Mouse (Mus musculus): ENCODE data around the gene Wasf3. TPM values are rescaled to one million over a fixed set of nuclear protein-coding genes. Genes with fewer than 3 reads are reported as not detected.
"Not testable (repeated sequence)": the region's sequence is repeated elsewhere in the genome, so short reads cannot be mapped to it uniquely, and the experiment has no call there.

Wasf3 gene
- polyA plus RNA-seq, 1 experiment from 2014 or later, result 1.2 TPM

- Histone ChIP-seq H3K27ac (ENCODE audit: low read length) (no peak overlapping the region), H3K9me3 (ENCODE audit: control insufficient read depth, low read length) (no peaks in the 10 kb centered on the region), H3K36me3 (ENCODE audit: control insufficient read depth, insufficient read depth, low read length) (no peaks in the 10 kb centered on the region), H3K27me3 (replicated peaks; ENCODE audit: control insufficient read depth, insufficient read depth, low read length) (peaks cover 3% of the 10 kb centered on the region; the same call in 1 of the 2 replicates), H3K9ac (ENCODE audit: low read depth, low read length) (no peak overlapping the region), H3K4me2 (ENCODE audit: low read depth, low read length) (no peak overlapping the region), H3K4me1 (ENCODE audit: control insufficient read depth, insufficient read depth, low read length) (peaks cover 2% of the 10 kb centered on the region), H3K4me3 (ENCODE audit: low read length) (no peak overlapping the region)
- WGBS, result 90% methylated on average over 4 of the region's 4 CpGs
- ATAC-seq, result no peak
These were observed 2.1 kb downstream of the Wasf3 start for GRCm38 (mm10) chr5:146386906-146387305.

- no peaks in the 10 kb centered on the region for H3K9me3 ChIP-seq (ENCODE audit: control insufficient read depth, low read length)
- H3K4me3 ChIP-seq (ENCODE audit: low read length), result no peak overlapping the region
- no peak overlapping the region for H3K27ac ChIP-seq (ENCODE audit: low read length)
- H3K36me3 ChIP-seq (ENCODE audit: control insufficient read depth, insufficient read depth, low read length), result no peaks in the 10 kb centered on the region
- no peak overlapping the region for H3K9ac ChIP-seq (ENCODE audit: low read depth, low read length)
- no peaks in the 10 kb centered on the region for H3K4me1 ChIP-seq (ENCODE audit: control insufficient read depth, insufficient read depth, low read length)
- H3K27me3 ChIP-seq (replicated peaks; ENCODE audit: control insufficient read depth, insufficient read depth, low read length), result no peaks in the 10 kb centered on the region
- WGBS, result 89% methylated on average over 7 of the region's 7 CpGs
- ATAC-seq, result no peak
- H3K4me2 ChIP-seq (ENCODE audit: low read depth, low read length), result no peak overlapping the region
These were observed 9.8 kb downstream of the Wasf3 start for GRCm38 (mm10) chr5:146394563-146394962.

GRCm38 (mm10) chr5:146397253-146397652 is 12.5 kb downstream of the Wasf3 start:
- WGBS, result 85% methylated on average over 5 of the region's 5 CpGs
- no peaks in the 10 kb centered on the region for H3K9me3 ChIP-seq (ENCODE audit: control insufficient read depth, low read length)
- H3K9ac ChIP-seq (ENCODE audit: low read depth, low read length), result no peak overlapping the region
- H3K36me3 ChIP-seq (ENCODE audit: control insufficient read depth, insufficient read depth, low read length), result no peaks in the 10 kb centered on the region
- H3K4me3 ChIP-seq (ENCODE audit: low read length), result no peak overlapping the region
- no peak overlapping the region for H3K27ac ChIP-seq (ENCODE audit: low read length)
- H3K27me3 ChIP-seq (replicated peaks; ENCODE audit: control insufficient read depth, insufficient read depth, low read length), result no peaks in the 10 kb centered on the region
- no peak for ATAC-seq
- H3K4me1 ChIP-seq (ENCODE audit: control insufficient read depth, insufficient read depth, low read length), result no peaks in the 10 kb centered on the region
- H3K4me2 ChIP-seq (ENCODE audit: low read depth, low read length), result no peak overlapping the region

- H3K4me1 ChIP-seq (ENCODE audit: control insufficient read depth, insufficient read depth, low read length), result no peaks in the 10 kb centered on the region
- ATAC-seq, result no peak
- no peak overlapping the region for H3K4me2 ChIP-seq (ENCODE audit: low read depth, low read length)
- H3K9me3 ChIP-seq (ENCODE audit: control insufficient read depth, low read length), result no peaks in the 10 kb centered on the region
- no peaks in the 10 kb centered on the region for H3K36me3 ChIP-seq (ENCODE audit: control insufficient read depth, insufficient read depth, low read length)
- H3K4me3 ChIP-seq (ENCODE audit: low read length), result no peak overlapping the region
- H3K27ac ChIP-seq (ENCODE audit: low read length), result no peak overlapping the region
- H3K9ac ChIP-seq (ENCODE audit: low read depth, low read length), result no peak overlapping the region
- H3K27me3 ChIP-seq (replicated peaks; ENCODE audit: control insufficient read depth, insufficient read depth, low read length), result no peaks in the 10 kb centered on the region
- WGBS, result 92% methylated on average over 7 of the region's 7 CpGs
These were observed 13.8 kb downstream of the Wasf3 start for GRCm38 (mm10) chr5:146398386-146399115.

- not testable (repeated sequence) for ATAC-seq; H3K9ac ChIP-seq (ENCODE audit: low read depth, low read length); H3K9me3 ChIP-seq (ENCODE audit: control insufficient read depth, low read length); H3K36me3 ChIP-seq (ENCODE audit: control insufficient read depth, insufficient read depth, low read length); H3K27ac ChIP-seq (ENCODE audit: low read length); H3K4me2 ChIP-seq (ENCODE audit: low read depth, low read length); H3K4me1 ChIP-seq (ENCODE audit: control insufficient read depth, insufficient read depth, low read length); H3K27me3 ChIP-seq (replicated peaks; ENCODE audit: control insufficient read depth, insufficient read depth, low read length); H3K4me3 ChIP-seq (ENCODE audit: low read length)
- 84% methylated on average over 6 of the region's 6 CpGs for WGBS
These were observed 16.2 kb downstream of the Wasf3 start for GRCm38 (mm10) chr5:146401012-146401411.

GRCm38 (mm10) chr5:146402311-146402710 is 17.5 kb downstream of the Wasf3 start:
- H3K9me3 ChIP-seq (ENCODE audit: control insufficient read depth, low read length), result no peaks in the 10 kb centered on the region
- no peaks in the 10 kb centered on the region for H3K36me3 ChIP-seq (ENCODE audit: control insufficient read depth, insufficient read depth, low read length)
- WGBS, result 75% methylated on average over 11 of the region's 11 CpGs

GRCm38 (mm10) chr5:146403923-146404322 is 19.1 kb downstream of the Wasf3 start:
- 49% methylated on average over 2 of the region's 2 CpGs for WGBS
- H3K4me1 ChIP-seq (ENCODE audit: control insufficient read depth, insufficient read depth, low read length), result no peaks in the 10 kb centered on the region

More at GRCm38 (mm10) chr5:146402311-146402710, 17.5 kb downstream of the Wasf3 start:
- no peak overlapping the region for H3K9ac ChIP-seq (ENCODE audit: low read depth, low read length)
- no peak for ATAC-seq
- no peak overlapping the region for H3K27ac ChIP-seq (ENCODE audit: low read length)
- no peak overlapping the region for H3K4me3 ChIP-seq (ENCODE audit: low read length)
- H3K27me3 ChIP-seq (replicated peaks; ENCODE audit: control insufficient read depth, insufficient read depth, low read length), result no peaks in the 10 kb centered on the region
- H3K4me2 ChIP-seq (ENCODE audit: low read depth, low read length), result no peak overlapping the region
- no peaks in the 10 kb centered on the region for H3K4me1 ChIP-seq (ENCODE audit: control insufficient read depth, insufficient read depth, low read length)

GRCm38 (mm10) chr5:146406133-146406532 is 21.3 kb downstream of the Wasf3 start:
- ATAC-seq, result no peak
- no peaks in the 10 kb centered on the region for H3K36me3 ChIP-seq (ENCODE audit: control insufficient read depth, insufficient read depth, low read length)
- no peak overlapping the region for H3K9ac ChIP-seq (ENCODE audit: low read depth, low read length)
- no peaks in the 10 kb centered on the region for H3K4me1 ChIP-seq (ENCODE audit: control insufficient read depth, insufficient read depth, low read length)
- H3K9me3 ChIP-seq (ENCODE audit: control insufficient read depth, low read length), result no peaks in the 10 kb centered on the region
- H3K27me3 ChIP-seq (replicated peaks; ENCODE audit: control insufficient read depth, insufficient read depth, low read length), result no peaks in the 10 kb centered on the region
- no peak overlapping the region for H3K4me3 ChIP-seq (ENCODE audit: low read length)
- H3K27ac ChIP-seq (ENCODE audit: low read length), result no peak overlapping the region
- no peak overlapping the region for H3K4me2 ChIP-seq (ENCODE audit: low read depth, low read length)
- 96% methylated on average over 1 of the region's 1 CpGs for WGBS

More at GRCm38 (mm10) chr5:146403923-146404322, 19.1 kb downstream of the Wasf3 start:
- H3K27ac ChIP-seq (ENCODE audit: low read length), result no peak overlapping the region
- H3K36me3 ChIP-seq (ENCODE audit: control insufficient read depth, insufficient read depth, low read length), result no peaks in the 10 kb centered on the region
- H3K9me3 ChIP-seq (ENCODE audit: control insufficient read depth, low read length), result no peaks in the 10 kb centered on the region
- no peaks in the 10 kb centered on the region for H3K27me3 ChIP-seq (replicated peaks; ENCODE audit: control insufficient read depth, insufficient read depth, low read length)
- ATAC-seq, result no peak
- H3K4me3 ChIP-seq (ENCODE audit: low read length), result no peak overlapping the region
- H3K4me2 ChIP-seq (ENCODE audit: low read depth, low read length), result no peak overlapping the region
- H3K9ac ChIP-seq (ENCODE audit: low read depth, low read length), result no peak overlapping the region

- Histone ChIP-seq H3K27ac (ENCODE audit: low read length) (no peak overlapping the region), H3K4me2 (ENCODE audit: low read depth, low read length) (no peak overlapping the region), H3K4me1 (ENCODE audit: control insufficient read depth, insufficient read depth, low read length) (no peaks in the 10 kb centered on the region), H3K27me3 (replicated peaks; ENCODE audit: control insufficient read depth, insufficient read depth, low read length) (no peaks in the 10 kb centered on the region), H3K36me3 (ENCODE audit: control insufficient read depth, insufficient read depth, low read length) (no peaks in the 10 kb centered on the region), H3K9ac (ENCODE audit: low read depth, low read length) (no peak overlapping the region), H3K9me3 (ENCODE audit: control insufficient read depth, low read length) (no peaks in the 10 kb centered on the region), H3K4me3 (ENCODE audit: low read length) (no peak overlapping the region)
- no peak for ATAC-seq
- WGBS, result 52% methylated on average over 3 of the region's 3 CpGs
These were observed 23.0 kb downstream of the Wasf3 start for GRCm38 (mm10) chr5:146407791-146408190.

- Histone ChIP-seq H3K27ac (ENCODE audit: low read length) (no peak overlapping the region), H3K9ac (ENCODE audit: low read depth, low read length) (no peak overlapping the region), H3K4me1 (ENCODE audit: control insufficient read depth, insufficient read depth, low read length) (no peaks in the 10 kb centered on the region), H3K9me3 (ENCODE audit: control insufficient read depth, low read length) (no peaks in the 10 kb centered on the region), H3K4me2 (ENCODE audit: low read depth, low read length) (no peak overlapping the region), H3K27me3 (replicated peaks; ENCODE audit: control insufficient read depth, insufficient read depth, low read length) (no peaks in the 10 kb centered on the region), H3K36me3 (ENCODE audit: control insufficient read depth, insufficient read depth, low read length) (no peaks in the 10 kb centered on the region), H3K4me3 (ENCODE audit: low read length) (no peak overlapping the region)
- no peak for ATAC-seq
- 76% methylated on average over 8 of the region's 8 CpGs for WGBS
These were observed 23.8 kb downstream of the Wasf3 start for GRCm38 (mm10) chr5:146408604-146409003.

Measured in intestine, embryonic 16.5 days (tissue).